Comparison of ENCODE assay signal across 23 mouse cellular contexts in the genomic region with DNA sequence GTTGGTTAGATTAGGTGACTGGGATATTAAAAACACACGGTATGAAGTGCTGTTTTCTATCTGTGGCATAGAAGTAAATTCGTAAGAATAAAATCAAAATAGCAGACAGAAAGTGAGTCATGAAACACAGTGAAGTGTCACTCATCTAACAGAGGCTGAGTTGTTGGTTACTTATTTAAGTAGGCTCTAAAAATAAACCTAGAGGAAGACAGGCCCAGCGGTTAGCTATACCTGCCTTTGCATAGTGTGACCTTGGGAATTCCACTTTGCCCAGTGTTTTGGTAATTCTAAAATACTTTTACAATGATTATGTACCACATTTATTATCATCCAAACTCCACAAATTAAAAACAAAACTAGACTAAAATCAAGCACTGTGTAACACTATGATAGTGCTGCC.
DNase-seq lines count a peak whose midpoint lies in the region; ATAC-seq and TF ChIP-seq lines count a peak whose summit lies in the region.
"Had no signal": no experiment of that assay in that cellular context is flagged by ENCODE, and none has a peak within 500 bp of the region (broad histone marks: within the 10 kb centered on the region; RNA-seq: fewer than 3 reads in every experiment).

No protein-coding gene starts in this region.

- 51% methylated on average over 3 of the region's 3 CpGs for WGBS in heart, adult 2 months
- 54% methylated on average over 3 of the region's 3 CpGs for WGBS in heart, embryonic 13.5 days
- 40% methylated on average over 3 of the region's 3 CpGs for WGBS in heart, postnatal 0 days

- TF ChIP-seq POLR2A in heart, adult 2 months (IDR thresholded peaks at IDR 0.05; ENCODE audit: insufficient read depth, low read depth, low read length) = no peak
- TF ChIP-seq POLR2A in myocyte (IDR thresholded peaks at IDR 0.05; ENCODE audit: insufficient read length, low read depth) = no peak

- H3K4me1 ChIP-seq in heart, adult 2 months (ENCODE audit: control insufficient read depth, insufficient read depth, low read length) = peaks cover 3% of the 10 kb centered on the region
- H3K4me1 ChIP-seq in heart, embryonic 13.5 days = peaks cover 42% of the 10 kb centered on the region
- peaks cover 25% of the 10 kb centered on the region for H3K4me1 ChIP-seq in heart, postnatal 0 days (ENCODE audit: control insufficient read depth, insufficient read depth)
- H3K4me1 ChIP-seq: forebrain, embryonic 10.5 days; hindbrain, embryonic 15.5 days had no signal

- H3K27me3 ChIP-seq in heart, adult 2 months (ENCODE audit: control insufficient read depth, insufficient read depth, low read length) = no peaks in the 10 kb centered on the region
- H3K27me3 ChIP-seq in heart, embryonic 13.5 days (replicated peaks) = no peaks in the 10 kb centered on the region
- no peaks in the 10 kb centered on the region for H3K27me3 ChIP-seq in heart, postnatal 0 days (ENCODE audit: control insufficient read depth, insufficient read depth, low read length)
- H3K27me3 ChIP-seq in myocyte (ENCODE audit: control insufficient read depth, insufficient read depth, insufficient read length) = no peaks in the 10 kb centered on the region
- H3K27me3 ChIP-seq: embryonic facial prominence, embryonic 15.5 days; hindbrain, embryonic 15.5 days; kidney, embryonic 15.5 days had no signal

- H3K27ac ChIP-seq in heart, adult 2 months = peak overlapping the region; percentile 70
- peak overlapping the region; percentile 84 for H3K27ac ChIP-seq in heart, embryonic 13.5 days (replicated peaks)
- H3K27ac ChIP-seq in heart, postnatal 0 days (ENCODE audit: low read depth) = peak overlapping the region; percentile 66
- H3K27ac ChIP-seq: embryonic facial prominence, embryonic 15.5 days; forebrain, embryonic 10.5 days; hindbrain, embryonic 15.5 days; kidney, embryonic 15.5 days had no signal

- H3K4me2 ChIP-seq in heart, embryonic 13.5 days = peak overlapping the region; percentile 40
- H3K4me2 ChIP-seq in heart, postnatal 0 days (ENCODE audit: low read depth, low read length) = no peak overlapping the region
- H3K4me2 ChIP-seq in myocyte (ENCODE audit: low read depth) = peak overlapping the region; percentile 36
- H3K4me2 ChIP-seq: embryonic facial prominence, embryonic 15.5 days; hindbrain, embryonic 15.5 days; kidney, embryonic 15.5 days had no signal

- intact Hi-C loops in heart, adult 2 months (cut with DNase I) = loop anchor here (2.0 kb wide), 1 partner anchor 15 kb away; no protein-coding TSS in a partner anchor
- intact Hi-C loops in heart, postnatal 36 days (cut with DNase I) = no loop called here

- no peak for DNase-seq in heart, adult 2 months
- no peak for DNase-seq in heart, adult 8-10 months (ENCODE audit: low spot score)
- no peak for DNase-seq in heart, postnatal 36 days
- peak; percentile 51 for DNase-seq in heart, postnatal 0 days (ENCODE audit: low spot score)
- DNase-seq in heart, adult 18-20 months = no peak
- no peak for DNase-seq in frontal cortex, adult 2 months (ENCODE audit: extremely low spot score in 1 of 2, low spot score in 1 of 2)
- DNase-seq: adrenal gland, adult 8-10 months; adrenal gland, postnatal 36 days; cerebellum, adult 2 months; cerebellum, postnatal 14 days; embryo, embryonic 11 days; gastrocnemius, postnatal 14 days; kidney, adult 2 months had no signal

- H3K36me3 ChIP-seq in heart, adult 2 months (ENCODE audit: control insufficient read depth, insufficient read depth, low read length) = 0 out of 2 replicates have a peak, but pooled peaks cover 3% of the 10 kb centered on the region
- peaks cover 31% of the 10 kb centered on the region for H3K36me3 ChIP-seq in heart, embryonic 13.5 days
- H3K36me3 ChIP-seq in heart, postnatal 0 days (replicated peaks; ENCODE audit: control insufficient read depth, insufficient read depth, low read length) = peaks cover 4% of the 10 kb centered on the region
- H3K36me3 ChIP-seq in myocyte (ENCODE audit: control insufficient read depth, insufficient read depth) = no peaks in the 10 kb centered on the region
- H3K36me3 ChIP-seq: embryonic facial prominence, embryonic 15.5 days; hindbrain, embryonic 15.5 days had no signal

- no peak overlapping the region for H3ac ChIP-seq in myocyte (ENCODE audit: control insufficient read depth, insufficient read length)

- no peak for TF ChIP-seq EP300 in heart, adult 2 months (IDR thresholded peaks at IDR 0.05; ENCODE audit: insufficient read depth, low read depth, low read length)
- TF ChIP-seq EP300 in heart, postnatal 0 days (IDR thresholded peaks at IDR 0.05; ENCODE audit: low read depth) = no peak

- no peak for ATAC-seq in heart, embryonic 13.5 days (ENCODE audit: extremely low read depth, insufficient number of reproducible peaks, low FRiP score, low TSS enrichment)
- peak; percentile 60 for ATAC-seq in heart, postnatal 0 days (ENCODE audit: insufficient read depth, low read depth)
- ATAC-seq: forebrain, embryonic 14.5 days; intestine, embryonic 16.5 days had no signal

- no peak overlapping the region for H3K9ac ChIP-seq in heart, adult 2 months (ENCODE audit: low read depth, low read length)
- peak overlapping the region; percentile 51 for H3K9ac ChIP-seq in heart, embryonic 13.5 days
- no peak overlapping the region for H3K9ac ChIP-seq in heart, postnatal 0 days (replicated peaks; ENCODE audit: low read depth, low read length)
- H3K9ac ChIP-seq: embryonic facial prominence, embryonic 15.5 days; hindbrain, embryonic 15.5 days; kidney, embryonic 15.5 days had no signal

- no peaks in the 10 kb centered on the region for H3K9me3 ChIP-seq in heart, embryonic 13.5 days
- no peaks in the 10 kb centered on the region for H3K9me3 ChIP-seq in heart, postnatal 0 days (replicated peaks; ENCODE audit: control insufficient read depth, low read length)
- H3K9me3 ChIP-seq: embryonic facial prominence, embryonic 15.5 days; forebrain, embryonic 10.5 days; G1E; hindbrain, embryonic 15.5 days; kidney, embryonic 15.5 days had no signal

- peaks cover 7% of the 10 kb centered on the region for H3K79me2 ChIP-seq in heart, adult 2 months (replicated peaks; ENCODE audit: control insufficient read depth, insufficient read depth, low read length)
- peaks cover 11% of the 10 kb centered on the region for H3K79me2 ChIP-seq in myocyte (ENCODE audit: control insufficient read depth, insufficient read depth)

- no peak for TF ChIP-seq CTCF in heart, adult 2 months (IDR thresholded peaks at IDR 0.05)
- TF ChIP-seq CTCF in heart, postnatal 0 days (IDR thresholded peaks at IDR 0.05; ENCODE audit: low read depth) = no peak

- H3K4me3 ChIP-seq in heart, adult 2 months = no peak overlapping the region
- no peak overlapping the region for H3K4me3 ChIP-seq in heart, embryonic 13.5 days
- H3K4me3 ChIP-seq in heart, postnatal 0 days (ENCODE audit: low read depth, low read length) = no peak overlapping the region
- H3K4me3 ChIP-seq in myocyte = no peak overlapping the region
- H3K4me3 ChIP-seq: embryonic facial prominence, embryonic 15.5 days; erythroblast, embryonic 14.5 days; forebrain, embryonic 10.5 days; hindbrain, embryonic 15.5 days; kidney, embryonic 15.5 days had no signal

TF ChIP-seq in myocyte, 11 proteins besides CTCF, POLR2A, EP300 and RAD21:
- TF ChIP-seq SRF (IDR thresholded peaks at IDR 0.05; ENCODE audit: control insufficient read depth, insufficient read length, low read depth) (no peak), MYOD1 (IDR thresholded peaks at IDR 0.05; ENCODE audit: control insufficient read depth in 1 of 3, insufficient read length in 2 of 3, low read depth in 2 of 3) (no peak), TCF3 (IDR thresholded peaks at IDR 0.05; ENCODE audit: insufficient read length, low read depth) (no peak), E2F4 (IDR thresholded peaks at IDR 0.05; ENCODE audit: insufficient read depth) (no peak)
